Mouse (Mus musculus) spleen, adult 2 months (tissue): ENCODE measurements around the gene Stk33.

Experiments used
- CTCF ChIP-seq: fragments of 200-500 bp; IDR thresholded peaks from 2 replicates; pipeline ENCODE4 v1.5.1; 2011; ENCODE audit warnings: mild to moderate bottlenecking, inconsistent platforms; ENCODE audit not compliant: insufficient read depth, insufficient read length, insufficient replicate concordance; ENCODE audit errors: extremely low read depth
- POLR2A ChIP-seq: fragments of 200-500 bp; IDR thresholded peaks from 2 replicates; pipeline ENCODE4 v1.6.1; 2011; ENCODE audit warnings: low read depth, low read length, inconsistent platforms

DNA sequence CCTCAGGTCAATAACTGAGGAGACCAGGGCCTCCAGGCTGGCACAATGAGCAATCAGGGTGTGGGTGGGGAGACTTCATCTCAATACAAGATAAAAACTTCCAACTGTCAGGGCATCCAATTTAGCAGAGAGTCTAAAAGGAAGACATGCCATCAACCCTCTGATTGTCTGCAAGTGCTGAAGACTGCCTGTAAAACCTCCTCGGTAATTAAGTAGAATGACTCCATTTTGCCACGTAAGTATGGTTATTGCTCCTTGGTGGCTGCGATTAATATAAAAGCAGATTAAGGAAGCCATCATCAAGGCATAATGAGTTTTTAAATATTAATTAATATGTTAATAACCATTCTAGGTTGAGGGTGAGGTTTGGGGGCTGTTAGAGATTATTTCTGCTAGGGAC, 187.5 kb downstream of the Stk33 start:
- TF ChIP-seq POLR2A (no peak), CTCF (no peak)
